Mouse (Mus musculus) forebrain, embryonic 10.5 days (tissue): Measurements from ENCODE around the gene Gzmm. TPM values are rescaled to one million over a fixed set of nuclear protein-coding genes. Genes with fewer than 3 reads are reported as not detected.
A peak's percentile ranks its signal among the peaks of the same experiment; 100 is the strongest.

Experiments
- DNase-seq: peaks from one replicate; pipeline ENCODE4 v3.0.0-alpha.2; 2017; ENCODE audit warnings: low spot score; ENCODE audit errors: extremely low spot score
- H3K27ac ChIP-seq: fragments of 300-500 bp; sonication (generic); 2 replicates; pipeline ENCODE4 v1.5.1; 2016; ENCODE audit warnings: mild to moderate bottlenecking
- H3K27me3 ChIP-seq: fragments of 300-500 bp; sonication (generic); 2 replicates; pipeline ENCODE4 v1.6.1; 2016; ENCODE audit warnings: mild to moderate bottlenecking; ENCODE audit not compliant: poor library complexity, severe bottlenecking
- H3K36me3 ChIP-seq: fragments of 300-500 bp; sonication (generic); replicated peaks from 2 replicates; pipeline ENCODE4 v1.6.1; 2016; ENCODE audit warnings: mild to moderate bottlenecking, moderate library complexity
- H3K4me1 ChIP-seq: fragments of 300-500 bp; sonication (generic); 2 replicates; pipeline ENCODE4 v1.6.1; 2016
- H3K4me3 ChIP-seq: fragments of 300-500 bp; sonication (generic); 2 replicates; pipeline ENCODE4 v1.5.1; 2016; ENCODE audit warnings: mild to moderate bottlenecking, moderate library complexity
- H3K9me3 ChIP-seq: fragments of 300-500 bp; sonication (generic); 2 replicates; pipeline ENCODE4 v1.6.1; 2016; ENCODE audit warnings: mild to moderate bottlenecking, moderate library complexity
- WGBS: fragments of 180-500 bp; shearing (Covaris S2); methylation state at CpG from one replicate; pipeline ENCODE4 v1.1.7; 2016; 5-methylcytosine and 5-hydroxymethylcytosine counted together
- polyA plus RNA-seq: library from polyadenylated mRNA; unstranded; fragments of >200 nt; fragmentation: Nextera tagmentation; extraction: Ambion mirVana; gene quantifications from 2 replicates; pipeline ENCODE4 v1.2.1, GENCODE M21; 2016

Gene Gzmm
- polyA plus RNA-seq, 1 experiment from 2014 or later = 1.0 TPM

GRCm38 (mm10) chr10:79707759-79708158 lies 18.9 kb downstream of the Gzmm start:
- Histone ChIP-seq H3K36me3 (peaks cover 67% of the 10 kb centered on the region), H3K4me1 (peaks cover 51% of the 10 kb centered on the region), H3K27me3 (no peaks in the 10 kb centered on the region), H3K4me3 (peak overlapping the region; percentile 18), H3K9me3 (no peaks in the 10 kb centered on the region), H3K27ac (no peak overlapping the region)
- no peak for DNase-seq
- WGBS = 81% methylated on average over 4 of the region's 4 CpGs

- H3K9me3 ChIP-seq = no peaks in the 10 kb centered on the region
- 91% methylated on average over 21 of the region's 21 CpGs for WGBS
- 0 out of 2 replicates have a peak overlapping the region, but pooled peaks have one; percentile 20 for H3K27ac ChIP-seq
- H3K4me3 ChIP-seq = no peak overlapping the region; the same call in 1 of the 2 replicates
- H3K36me3 ChIP-seq = peaks cover 67% of the 10 kb centered on the region
- DNase-seq = no peak
- peaks cover 50% of the 10 kb centered on the region for H3K4me1 ChIP-seq
- 0 out of 2 replicates have a peak, but pooled peaks cover under 1% of the 10 kb centered on the region for H3K27me3 ChIP-seq
These were observed 19.8 kb downstream of the Gzmm start for GRCm38 (mm10) chr10:79708668-79709067.

- no peak overlapping the region for H3K27ac ChIP-seq
- no peaks in the 10 kb centered on the region for H3K9me3 ChIP-seq
- peaks cover 67% of the 10 kb centered on the region for H3K36me3 ChIP-seq
- H3K27me3 ChIP-seq = peaks cover 6% of the 10 kb centered on the region
- no peak for DNase-seq
- H3K4me1 ChIP-seq = peaks cover 47% of the 10 kb centered on the region
- no peak overlapping the region; the same call in 1 of the 2 replicates for H3K4me3 ChIP-seq
- 86% methylated on average over 7 of the region's 7 CpGs for WGBS
These were observed 20.5 kb downstream of the Gzmm start for GRCm38 (mm10) chr10:79709307-79709706.

GRCm38 (mm10) chr10:79712029-79712428 lies 23.2 kb downstream of the Gzmm start:
- Histone ChIP-seq H3K36me3 (peaks cover 56% of the 10 kb centered on the region), H3K9me3 (no peaks in the 10 kb centered on the region), H3K27me3 (peaks cover 34% of the 10 kb centered on the region), H3K4me3 (no peak overlapping the region), H3K4me1 (peaks cover 33% of the 10 kb centered on the region), H3K27ac (no peak overlapping the region)
- 84% methylated on average over 1 of the region's 1 CpGs for WGBS
- no peak for DNase-seq

- H3K27ac ChIP-seq = no peak overlapping the region
- no peak overlapping the region for H3K4me3 ChIP-seq
- H3K27me3 ChIP-seq = peaks cover 40% of the 10 kb centered on the region
- peak; percentile 81 for DNase-seq
- H3K9me3 ChIP-seq = no peaks in the 10 kb centered on the region
- WGBS = 9% methylated on average over 4 of the region's 6 CpGs
- peaks cover 33% of the 10 kb centered on the region for H3K4me1 ChIP-seq
- H3K36me3 ChIP-seq = peaks cover 50% of the 10 kb centered on the region
These were observed 23.8 kb downstream of the Gzmm start for GRCm38 (mm10) chr10:79712499-79713126.

GRCm38 (mm10) chr10:79713163-79713562 lies 24.3 kb downstream of the Gzmm start:
- no peak for DNase-seq
- no peak overlapping the region for H3K4me3 ChIP-seq
- WGBS = 33% methylated on average over 1 of the region's 1 CpGs
- peaks cover 45% of the 10 kb centered on the region for H3K27me3 ChIP-seq
- H3K4me1 ChIP-seq = peaks cover 31% of the 10 kb centered on the region
- H3K36me3 ChIP-seq = peaks cover 44% of the 10 kb centered on the region
- H3K27ac ChIP-seq = no peak overlapping the region
- no peaks in the 10 kb centered on the region for H3K9me3 ChIP-seq

GRCm38 (mm10) chr10:79714996-79715395 lies 26.2 kb downstream of the Gzmm start:
- WGBS = 69% methylated on average over 4 of the region's 4 CpGs
- Histone ChIP-seq H3K9me3 (no peaks in the 10 kb centered on the region), H3K27ac (no peak overlapping the region), H3K36me3 (peaks cover 26% of the 10 kb centered on the region), H3K4me1 (peaks cover 18% of the 10 kb centered on the region), H3K27me3 (peaks cover 63% of the 10 kb centered on the region), H3K4me3 (no peak overlapping the region)
- DNase-seq = no peak

GRCm38 (mm10) chr10:79716254-79716987 lies 27.6 kb downstream of the Gzmm start, which contains the start of gene Hcn2:
Gene Hcn2, plus strand, starts transcription at chr10:79716634.
- peak within 1 kb of the TSS; percentile 71 for H3K4me3 ChIP-seq
- peaks cover 18% of the 10 kb centered on the region for H3K4me1 ChIP-seq
- no peaks in the 10 kb centered on the region for H3K9me3 ChIP-seq
- H3K27ac ChIP-seq = peak within 1 kb of the TSS; percentile 9; the same call in 1 of the 2 replicates
- peaks cover 12% of the 10 kb centered on the region for H3K36me3 ChIP-seq
- 1% methylated on average over 86 of the region's 91 CpGs for WGBS
- H3K27me3 ChIP-seq = peaks cover 70% of the 10 kb centered on the region
- no peak for DNase-seq

- H3K27me3 ChIP-seq = peaks cover 70% of the 10 kb centered on the region
- H3K4me3 ChIP-seq = peak overlapping the region; percentile 71
- under 1% methylated on average over 44 of the region's 44 CpGs for WGBS
- H3K36me3 ChIP-seq = peaks cover 6% of the 10 kb centered on the region
- H3K9me3 ChIP-seq = no peaks in the 10 kb centered on the region
- peak overlapping the region; percentile 9; the same call in 1 of the 2 replicates for H3K27ac ChIP-seq
- H3K4me1 ChIP-seq = peaks cover 19% of the 10 kb centered on the region
- DNase-seq = no peak
These were observed 28.2 kb downstream of the Gzmm start for GRCm38 (mm10) chr10:79716988-79717355.

GRCm38 (mm10) chr10:79717640-79718357 lies 29.0 kb downstream of the Gzmm start:
- Histone ChIP-seq H3K36me3 (no peaks in the 10 kb centered on the region), H3K4me1 (peaks cover 27% of the 10 kb centered on the region), H3K27me3 (peaks cover 70% of the 10 kb centered on the region), H3K4me3 (peak overlapping the region; percentile 71), H3K27ac (no peak overlapping the region), H3K9me3 (no peaks in the 10 kb centered on the region)
- 4% methylated on average over 43 of the region's 43 CpGs for WGBS
- peak; percentile 80 for DNase-seq

- no peaks in the 10 kb centered on the region for H3K9me3 ChIP-seq
- WGBS = 67% methylated on average over 5 of the region's 5 CpGs
- peaks cover 31% of the 10 kb centered on the region for H3K4me1 ChIP-seq
- no peak for DNase-seq
- H3K4me3 ChIP-seq = no peak overlapping the region
- no peak overlapping the region for H3K27ac ChIP-seq
- peaks cover 46% of the 10 kb centered on the region for H3K27me3 ChIP-seq
- H3K36me3 ChIP-seq = no peaks in the 10 kb centered on the region
These were observed 32.3 kb downstream of the Gzmm start for GRCm38 (mm10) chr10:79721089-79721488.

GRCm38 (mm10) chr10:79723047-79723446 lies 34.2 kb downstream of the Gzmm start:
- peaks cover 15% of the 10 kb centered on the region for H3K4me1 ChIP-seq
- H3K9me3 ChIP-seq = no peaks in the 10 kb centered on the region; the same call in 1 of the 2 replicates
- DNase-seq = no peak
- no peak overlapping the region for H3K4me3 ChIP-seq
- no peaks in the 10 kb centered on the region for H3K36me3 ChIP-seq
- H3K27ac ChIP-seq = no peak overlapping the region
- peaks cover 27% of the 10 kb centered on the region for H3K27me3 ChIP-seq
- WGBS = 69% methylated on average over 6 of the region's 6 CpGs
